Mouse (Mus musculus): Measurements from ENCODE around the gene Map7d3. TPM values are rescaled to one million over a fixed set of nuclear protein-coding genes. Genes with fewer than 3 reads are reported as not detected.

Gene Map7d3
- polyA plus RNA-seq, 1 experiment from 2014 or later = 1.6 TPM

GRCm38 (mm10) chrX:56771751-56772150 lies 50.4 kb downstream of the Map7d3 start:
- no peak overlapping the region for H3K9ac ChIP-seq
- ATAC-seq (ENCODE audit: extremely low read depth, insufficient number of reproducible peaks, low FRiP score, low TSS enrichment) = no peak
- no peaks in the 10 kb centered on the region for H3K9me3 ChIP-seq
- no peak overlapping the region for H3K4me3 ChIP-seq
- H3K27ac ChIP-seq (replicated peaks) = no peak overlapping the region
- H3K27me3 ChIP-seq (replicated peaks) = no peaks in the 10 kb centered on the region
- H3K36me3 ChIP-seq = no peaks in the 10 kb centered on the region
- 69% methylated on average over 1 of the region's 1 CpGs for WGBS
- H3K4me1 ChIP-seq = peaks cover 12% of the 10 kb centered on the region
- no peak overlapping the region for H3K4me2 ChIP-seq

GRCm38 (mm10) chrX:56769838-56770237 lies 52.3 kb downstream of the Map7d3 start:
- no peaks in the 10 kb centered on the region for H3K9me3 ChIP-seq
- no peak overlapping the region for H3K9ac ChIP-seq
- H3K36me3 ChIP-seq = no peaks in the 10 kb centered on the region
- H3K27me3 ChIP-seq (replicated peaks) = no peaks in the 10 kb centered on the region
- H3K4me1 ChIP-seq = peaks cover 12% of the 10 kb centered on the region
- H3K27ac ChIP-seq (replicated peaks) = no peak overlapping the region; the same call in 1 of the 2 replicates
- ATAC-seq (ENCODE audit: extremely low read depth, insufficient number of reproducible peaks, low FRiP score, low TSS enrichment) = no peak
- no peak overlapping the region for H3K4me2 ChIP-seq
- no peak overlapping the region for H3K4me3 ChIP-seq

GRCm38 (mm10) chrX:56760257-56760760 lies 61.8 kb downstream of the Map7d3 start:
- Histone ChIP-seq H3K27me3 (replicated peaks) (no peaks in the 10 kb centered on the region), H3K4me2 (no peak overlapping the region), H3K4me3 (no peak overlapping the region), H3K9ac (no peak overlapping the region), H3K4me1 (peaks cover 7% of the 10 kb centered on the region; the same call in 1 of the 2 replicates), H3K36me3 (no peaks in the 10 kb centered on the region; the same call in 1 of the 2 replicates), H3K27ac (replicated peaks) (no peak overlapping the region), H3K9me3 (no peaks in the 10 kb centered on the region)
- no peak for ATAC-seq (ENCODE audit: extremely low read depth, insufficient number of reproducible peaks, low FRiP score, low TSS enrichment)
- WGBS = 77% methylated on average over 3 of the region's 3 CpGs

DNA sequence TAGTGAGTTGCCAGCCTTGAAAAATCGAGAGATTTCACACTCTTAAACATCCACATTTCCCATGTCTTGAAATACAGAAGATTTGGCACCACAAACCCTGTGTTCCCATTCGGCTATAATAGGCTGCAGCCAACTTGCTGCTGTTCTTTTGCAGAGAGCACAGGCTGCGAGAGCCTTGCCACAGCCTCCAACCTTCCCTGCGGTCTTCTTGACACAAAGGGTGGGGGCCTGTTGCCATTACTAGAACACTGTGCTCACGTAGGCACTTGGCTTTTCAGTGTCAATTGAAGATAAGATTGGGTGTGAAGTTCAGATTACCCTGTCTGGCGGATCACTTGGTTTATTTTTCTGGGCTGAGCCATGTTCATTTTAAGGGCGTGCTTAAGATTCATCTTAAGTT lies 65.8 kb downstream of the Map7d3 start:
- Histone ChIP-seq H3K4me1 (0 out of 2 replicates have a peak, but pooled peaks cover 7% of the 10 kb centered on the region), H3K27me3 (replicated peaks) (no peaks in the 10 kb centered on the region), H3K4me2 (no peak overlapping the region), H3K9ac (no peak overlapping the region), H3K4me3 (no peak overlapping the region), H3K9me3 (no peaks in the 10 kb centered on the region), H3K36me3 (peaks cover 7% of the 10 kb centered on the region; the same call in 1 of the 2 replicates), H3K27ac (replicated peaks) (no peak overlapping the region)
- 48% methylated on average over 7 of the region's 7 CpGs for WGBS
- no peak for ATAC-seq (ENCODE audit: extremely low read depth, insufficient number of reproducible peaks, low FRiP score, low TSS enrichment)

DNA sequence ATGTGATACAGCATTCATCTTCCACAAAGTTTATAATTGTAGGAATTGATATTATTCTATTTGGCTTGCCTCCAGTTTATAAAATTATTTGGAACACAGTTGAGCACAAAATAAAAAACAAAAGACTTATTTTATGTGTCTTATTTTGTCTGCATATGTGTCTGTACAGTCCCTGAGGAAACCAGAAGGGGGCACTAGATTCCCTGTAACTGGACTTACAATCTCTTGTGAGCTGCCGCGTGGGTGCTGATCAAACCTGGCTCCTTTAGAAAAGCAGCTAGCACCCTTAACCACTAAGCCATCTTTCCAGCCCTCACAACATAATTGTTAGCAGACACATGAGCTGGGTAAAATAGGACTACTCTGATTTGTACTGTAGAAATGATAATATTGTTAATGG lies 66.5 kb downstream of the Map7d3 start:
- Histone ChIP-seq H3K4me1 (0 out of 2 replicates have a peak, but pooled peaks cover 7% of the 10 kb centered on the region), H3K9ac (no peak overlapping the region), H3K4me3 (no peak overlapping the region), H3K36me3 (peaks cover 7% of the 10 kb centered on the region; the same call in 1 of the 2 replicates), H3K27ac (replicated peaks) (no peak overlapping the region), H3K27me3 (replicated peaks) (no peaks in the 10 kb centered on the region), H3K4me2 (no peak overlapping the region), H3K9me3 (no peaks in the 10 kb centered on the region)
- 37% methylated on average over 2 of the region's 2 CpGs for WGBS
- no peak for ATAC-seq (ENCODE audit: extremely low read depth, insufficient number of reproducible peaks, low FRiP score, low TSS enrichment)

DNA sequence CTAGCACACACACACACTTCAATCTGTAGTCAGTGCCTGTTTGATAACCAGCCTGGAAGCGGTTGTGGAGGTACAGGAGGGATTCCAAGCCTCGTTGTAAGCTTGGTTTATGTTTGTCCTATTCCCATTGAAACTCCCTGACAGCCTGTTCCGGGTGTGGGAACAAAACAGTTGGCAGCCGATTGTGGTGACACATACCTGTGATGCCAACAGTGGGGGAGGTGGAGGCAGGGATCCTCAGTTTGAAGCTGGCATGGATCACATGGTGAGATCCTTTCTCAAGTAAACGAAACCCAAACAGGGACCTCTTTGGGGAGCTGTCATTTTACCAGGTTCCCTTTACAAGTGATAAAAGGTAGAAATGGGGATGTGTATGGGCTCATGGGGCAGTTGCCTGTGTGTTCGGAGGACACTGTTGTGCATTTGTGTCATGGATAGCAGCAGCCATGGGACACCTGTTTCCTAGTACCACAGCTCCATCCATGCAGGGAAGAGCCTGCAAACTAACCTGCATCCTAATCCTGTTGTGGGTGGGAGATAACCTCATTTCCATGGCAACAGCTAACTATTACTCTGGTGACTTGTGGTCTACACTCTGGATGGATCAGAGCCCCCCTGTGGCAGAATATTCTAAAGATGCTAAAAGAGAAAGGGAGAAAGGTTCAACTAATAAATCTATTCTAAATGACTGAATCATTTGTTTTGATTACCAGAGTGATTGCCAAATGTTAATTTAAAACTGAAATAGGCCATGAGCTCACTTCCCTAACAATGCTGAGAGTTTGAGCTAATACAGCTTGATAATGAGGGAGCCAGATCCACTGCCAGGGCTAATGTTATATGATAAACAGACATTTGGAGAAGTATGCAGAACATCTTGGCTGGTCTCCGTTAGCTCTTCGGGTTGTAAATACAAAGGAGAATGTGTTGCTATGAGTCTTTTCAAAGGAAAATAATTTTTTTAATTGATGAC lies 68.5 kb downstream of the Map7d3 start:
- WGBS = 66% methylated on average over 8 of the region's 8 CpGs
- no peak for ATAC-seq (ENCODE audit: extremely low read depth, insufficient number of reproducible peaks, low FRiP score, low TSS enrichment)
- Histone ChIP-seq H3K27me3 (replicated peaks) (no peaks in the 10 kb centered on the region), H3K4me3 (no peak overlapping the region), H3K27ac (replicated peaks) (no peak overlapping the region), H3K4me1 (0 out of 2 replicates have a peak, but pooled peaks cover 7% of the 10 kb centered on the region), H3K9me3 (no peaks in the 10 kb centered on the region), H3K36me3 (peaks cover 7% of the 10 kb centered on the region; the same call in 1 of the 2 replicates), H3K4me2 (no peak overlapping the region), H3K9ac (no peak overlapping the region)

DNA sequence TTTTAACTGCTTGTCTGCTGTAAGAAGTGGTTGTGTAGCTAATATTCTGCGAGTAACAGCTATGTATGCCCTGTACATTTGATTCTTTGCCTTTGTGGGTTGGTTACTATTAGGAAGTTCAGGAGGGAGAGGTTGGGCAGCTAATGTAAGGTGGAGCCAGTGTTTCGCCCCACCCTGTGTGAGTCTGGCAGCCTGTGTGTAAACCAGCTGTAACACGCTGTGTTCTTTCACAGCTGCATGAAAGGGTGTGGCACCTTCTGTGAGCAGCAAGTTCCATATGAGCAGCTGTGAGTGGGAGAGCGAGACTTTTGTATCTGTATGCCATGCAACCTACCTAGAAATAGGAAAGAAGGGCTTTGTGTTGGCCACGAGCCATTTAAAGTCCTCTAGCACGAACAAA lies 70.0 kb downstream of the Map7d3 start:
- no peaks in the 10 kb centered on the region for H3K9me3 ChIP-seq
- no peaks in the 10 kb centered on the region for H3K27me3 ChIP-seq (replicated peaks)
- 0 out of 2 replicates have a peak, but pooled peaks cover 7% of the 10 kb centered on the region for H3K4me1 ChIP-seq
- no peak overlapping the region for H3K4me3 ChIP-seq
- WGBS = 64% methylated on average over 6 of the region's 6 CpGs
- H3K9ac ChIP-seq = no peak overlapping the region
- no peak overlapping the region for H3K4me2 ChIP-seq
- no peak for ATAC-seq (ENCODE audit: extremely low read depth, insufficient number of reproducible peaks, low FRiP score, low TSS enrichment)
- H3K36me3 ChIP-seq = peaks cover 7% of the 10 kb centered on the region; the same call in 1 of the 2 replicates
- H3K27ac ChIP-seq (replicated peaks) = no peak overlapping the region

DNA sequence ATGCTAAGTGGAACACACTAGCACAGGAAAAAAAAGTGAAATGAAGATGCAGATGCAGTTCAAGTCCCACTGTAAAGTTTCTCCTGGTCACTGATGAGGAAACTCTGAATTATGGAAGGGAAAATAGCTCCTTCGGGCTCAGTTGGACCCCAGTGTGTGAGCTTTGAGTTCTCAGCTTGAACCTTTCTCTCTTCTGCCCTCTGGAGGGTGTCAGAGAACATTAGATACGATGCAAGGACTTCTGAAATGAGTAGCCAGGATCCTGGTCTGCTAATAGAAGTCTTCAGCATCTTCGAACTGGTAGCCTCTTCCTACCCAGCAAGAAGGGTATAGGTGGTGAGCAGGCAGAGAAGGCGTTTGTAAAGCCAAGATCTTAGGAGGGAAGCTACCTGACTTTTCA lies 70.6 kb downstream of the Map7d3 start:
- ATAC-seq (ENCODE audit: extremely low read depth, insufficient number of reproducible peaks, low FRiP score, low TSS enrichment) = no peak
- Histone ChIP-seq H3K27ac (replicated peaks) (no peak overlapping the region), H3K4me1 (0 out of 2 replicates have a peak, but pooled peaks cover 7% of the 10 kb centered on the region), H3K27me3 (replicated peaks) (no peaks in the 10 kb centered on the region), H3K4me2 (no peak overlapping the region), H3K4me3 (no peak overlapping the region), H3K9ac (no peak overlapping the region), H3K36me3 (peaks cover 7% of the 10 kb centered on the region; the same call in 1 of the 2 replicates), H3K9me3 (no peaks in the 10 kb centered on the region)
- whole genome bisulfite sequencing = 53% methylated on average over 4 of the region's 4 CpGs

Other genes with a start within 250 kb of the Map7d3 start
- 20.9 and 23.4 TPM in 2 replicates for gene Mmgt1, start 224.3 kb downstream of the Map7d3 start, polyA plus RNA-seq (2015; fragmentation: Nextera tagmentation; extraction: Ambion mirVana)
- 5.9 and 6.9 TPM in 2 replicates for gene Slc9a6, start 212.6 kb downstream of the Map7d3 start, polyA plus RNA-seq (2015; fragmentation: Nextera tagmentation; extraction: Ambion mirVana)
- 156 and 174 TPM in 2 replicates for gene Fhl1, start 90.5 kb downstream of the Map7d3 start, polyA plus RNA-seq (2015; fragmentation: Nextera tagmentation; extraction: Ambion mirVana)
- gene Adgrg4, start 47.8 kb upstream of the Map7d3 start, polyA plus RNA-seq (2015; fragmentation: Nextera tagmentation; extraction: Ambion mirVana) = not detected in 2 replicates
- gene Brs3, start 220.7 kb upstream of the Map7d3 start, polyA plus RNA-seq (2015; fragmentation: Nextera tagmentation; extraction: Ambion mirVana) = not detected in 2 replicates
- 57.4 and 61.8 TPM in 2 replicates for gene Htatsf1, start 231.3 kb upstream of the Map7d3 start, polyA plus RNA-seq (2015; fragmentation: Nextera tagmentation; extraction: Ambion mirVana)